Mouse (Mus musculus) heart, adult 11 months (tissue): Measurements from ENCODE around the gene Lsg1.

Source experiments
- DNase-seq: peaks from one replicate; pipeline ENCODE4 v3.0.0; 2022

Gene Lsg1

DNA sequence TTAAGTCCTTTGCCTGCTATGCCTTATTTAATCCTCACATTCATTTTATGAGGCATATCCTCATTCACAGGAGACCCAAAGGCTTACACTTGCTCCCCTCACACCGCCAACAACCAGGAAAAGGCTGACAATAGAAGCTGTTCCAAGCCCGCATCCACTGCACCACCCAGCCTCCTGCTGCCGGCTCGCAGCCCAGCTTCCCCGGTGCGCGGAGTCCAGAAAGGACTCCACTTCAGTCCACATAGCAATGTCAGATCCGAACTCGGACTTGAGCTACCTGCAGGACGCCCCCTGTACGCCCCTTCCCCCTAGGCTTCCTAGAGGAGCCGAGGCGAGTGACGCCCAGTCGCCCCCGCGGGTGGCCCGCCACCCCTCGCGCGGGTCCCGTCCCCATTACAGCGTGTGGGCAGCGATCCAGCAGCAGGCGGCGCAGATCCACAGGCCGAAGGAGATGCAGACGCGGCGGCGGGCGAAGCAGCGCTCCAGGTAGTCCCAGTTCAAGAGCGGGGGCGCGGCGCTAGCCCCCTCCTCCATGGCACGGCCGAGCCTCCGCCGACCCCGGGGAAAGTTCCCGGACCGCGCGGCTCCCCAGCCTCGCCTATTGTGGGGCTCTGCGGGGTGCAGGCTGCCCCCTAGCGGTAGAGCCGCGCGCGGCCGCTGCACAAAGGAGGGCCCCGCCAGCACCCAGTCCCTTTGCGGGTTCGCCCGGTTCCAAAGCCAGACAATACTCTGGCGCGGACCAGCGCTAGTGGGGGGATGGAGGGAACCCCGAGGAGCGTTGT is 37.2 kb downstream of the Lsg1 start:
- DNase-seq: peak; percentile 99

DNA sequence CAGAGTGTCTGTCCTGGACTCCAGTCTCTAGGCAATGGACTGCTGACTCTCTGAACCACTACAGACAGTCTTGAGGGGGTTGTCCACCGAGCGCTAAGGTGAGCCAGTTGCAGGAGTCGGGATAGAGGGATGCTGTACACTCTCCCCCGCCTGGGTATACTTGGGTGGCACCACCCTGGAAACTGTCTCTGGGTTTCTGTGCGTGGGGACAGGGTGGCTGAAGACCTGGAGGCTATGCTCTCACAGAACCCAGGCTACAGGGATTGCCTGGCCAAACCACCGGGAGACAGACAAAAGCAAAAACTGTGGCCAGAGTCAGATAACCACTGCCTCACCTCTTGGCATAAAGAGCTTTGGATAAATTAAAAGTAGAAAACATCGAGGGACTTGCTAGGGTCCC is 37.9 kb downstream of the Lsg1 start:
- peak; percentile 85 for DNase-seq

DNA sequence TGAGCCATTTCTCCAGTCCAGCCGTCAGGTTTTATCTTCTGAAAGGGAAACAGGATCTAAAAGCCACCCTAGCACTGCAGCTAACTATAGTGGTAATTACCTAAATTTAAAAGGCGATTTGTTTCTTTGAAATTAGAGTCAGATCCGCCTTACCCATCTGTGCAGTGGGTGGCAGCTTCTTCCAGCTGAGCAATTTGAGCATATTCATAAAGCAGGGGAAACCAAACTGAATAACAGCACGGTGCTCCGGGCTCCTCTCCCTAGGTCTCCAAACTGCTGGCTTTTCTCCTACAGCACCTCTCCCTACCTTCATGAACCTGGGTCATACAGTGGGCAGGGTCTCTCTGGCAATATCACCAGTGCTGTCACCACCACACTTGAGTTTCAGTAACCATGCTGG is 39.1 kb downstream of the Lsg1 start:
- no peak for DNase-seq

GRCm38 (mm10) chr16:30544693-30545092 is 42.7 kb downstream of the Lsg1 start:
- no peak for DNase-seq

GRCm38 (mm10) chr16:30543386-30543785 is 44.0 kb downstream of the Lsg1 start:
- DNase-seq: peak; percentile 85

- peak; percentile 93 for DNase-seq
These were observed 44.6 kb downstream of the Lsg1 start for GRCm38 (mm10) chr16:30542826-30543225.

- peak; percentile 89 for DNase-seq
These were observed 47.0 kb downstream of the Lsg1 start for GRCm38 (mm10) chr16:30540107-30541001.

DNA sequence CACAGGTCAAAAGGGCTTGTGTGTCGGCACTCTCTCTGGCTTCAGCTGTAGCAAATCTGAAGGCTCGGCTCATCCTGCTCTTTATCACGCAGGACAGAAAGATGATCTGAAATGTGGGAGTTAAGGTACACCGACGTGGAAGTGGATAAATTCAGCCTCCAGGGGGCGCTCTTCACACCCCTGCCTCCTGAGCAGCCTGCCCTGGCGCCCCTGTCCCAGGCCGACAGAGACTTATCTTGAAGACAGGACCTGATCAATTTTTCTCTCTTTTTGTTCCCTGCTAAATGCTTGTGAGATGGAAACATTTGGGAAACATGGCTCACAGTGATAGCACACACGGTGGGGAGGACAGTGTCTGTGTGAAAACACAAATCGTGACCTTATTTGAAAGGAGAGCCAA is 48.0 kb downstream of the Lsg1 start:
- DNase-seq: peak; percentile 92

- DNase-seq: no peak
These were observed 52.3 kb downstream of the Lsg1 start for GRCm38 (mm10) chr16:30535075-30535474.

- DNase-seq: peak; percentile 67
These were observed 53.8 kb downstream of the Lsg1 start for GRCm38 (mm10) chr16:30533592-30533991.

DNA sequence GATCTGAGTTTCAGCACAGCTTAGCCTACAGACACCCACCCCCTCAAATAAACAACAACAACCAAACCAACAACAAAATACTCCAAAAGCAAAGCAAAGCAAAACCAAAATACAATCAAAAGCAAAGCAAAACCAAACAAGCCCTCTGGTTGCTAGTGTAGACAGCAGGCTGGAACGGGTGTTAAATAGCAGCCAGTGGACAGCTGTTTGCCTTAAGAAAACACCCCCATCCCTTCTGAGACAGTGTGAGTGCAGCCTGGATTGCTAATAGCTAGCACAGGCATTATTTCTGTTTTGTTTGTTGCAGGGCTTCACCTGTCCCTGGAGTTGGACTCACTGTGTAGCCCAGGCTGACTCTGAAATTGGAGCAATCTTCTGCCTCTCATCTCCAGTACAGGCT is 54.5 kb downstream of the Lsg1 start:
- no peak for DNase-seq

DNA sequence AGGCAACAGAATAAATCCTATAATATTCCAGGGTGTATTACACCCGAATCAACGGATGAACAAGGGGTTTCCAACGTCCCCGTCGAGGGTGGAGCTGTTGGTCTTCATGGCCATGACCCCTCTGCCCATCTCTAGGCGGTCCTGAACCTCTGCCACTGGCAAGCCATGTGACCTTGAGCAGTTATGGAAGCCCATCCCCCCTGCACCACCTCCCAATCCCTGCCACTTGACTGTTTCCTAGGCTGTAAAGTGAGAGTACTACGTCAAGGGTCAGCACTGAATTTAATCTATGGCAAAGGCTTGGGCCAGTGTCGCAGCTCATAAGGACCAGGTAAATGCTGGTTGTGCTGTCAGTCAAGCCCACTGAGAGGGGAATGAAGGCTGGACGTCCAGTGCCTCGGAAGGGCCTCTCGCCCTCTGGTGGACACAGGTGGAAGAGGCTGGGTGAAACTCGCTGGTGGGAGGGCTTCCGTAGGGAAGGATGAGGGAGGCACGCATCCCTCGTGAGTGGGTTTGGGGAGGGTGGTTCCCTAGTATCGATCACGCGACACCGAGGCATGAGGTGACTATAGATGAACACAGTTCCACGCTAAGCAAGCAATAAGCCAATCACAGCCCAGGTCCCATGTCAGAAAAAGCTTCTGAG is 55.5 kb downstream of the Lsg1 start:
- peak; percentile 91 for DNase-seq

DNA sequence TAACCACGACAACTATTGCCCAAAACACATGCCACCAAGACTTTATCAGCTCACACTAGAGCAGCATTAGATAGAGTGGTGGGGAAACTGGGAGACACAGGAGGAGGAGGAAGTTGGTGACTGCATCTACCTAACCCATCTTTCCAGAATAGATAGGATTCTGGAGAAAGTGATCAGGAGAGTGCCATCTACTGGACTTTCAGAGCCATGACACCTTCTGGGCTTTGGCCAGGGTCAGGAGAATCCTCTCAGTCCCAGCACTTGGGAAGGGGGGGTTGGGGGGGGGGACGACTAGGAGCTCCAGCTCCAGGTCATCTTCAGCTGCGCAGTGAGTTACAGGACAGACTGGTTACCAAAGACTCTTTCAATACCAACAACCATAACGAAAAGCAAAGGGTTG is 56.6 kb downstream of the Lsg1 start:
- DNase-seq: peak; percentile 84

- no peak for DNase-seq
These were observed 59.0 kb downstream of the Lsg1 start for GRCm38 (mm10) chr16:30528386-30528785.

DNA sequence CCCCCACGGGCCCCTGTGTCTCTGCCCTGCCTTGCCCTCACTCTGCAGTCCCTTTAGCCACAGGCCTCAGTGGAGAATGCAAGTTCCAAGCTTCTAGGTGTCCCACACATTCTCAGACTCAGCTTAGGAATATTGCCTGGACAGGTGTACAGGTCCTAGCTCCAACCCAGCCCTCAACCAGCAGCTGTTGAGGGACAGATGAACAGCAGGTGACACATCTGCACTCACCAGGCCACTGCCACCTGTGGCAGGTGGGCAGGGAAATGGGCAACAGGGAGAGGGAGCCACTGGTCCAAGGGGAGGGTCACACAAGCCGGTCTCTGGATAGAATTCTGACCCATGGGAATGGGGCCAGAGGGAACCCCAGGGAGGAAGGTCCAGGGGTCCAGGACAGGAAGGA is 59.5 kb downstream of the Lsg1 start:
- no peak for DNase-seq

- no peak for DNase-seq
These were observed 61.6 kb downstream of the Lsg1 start for GRCm38 (mm10) chr16:30525756-30526155.

DNA sequence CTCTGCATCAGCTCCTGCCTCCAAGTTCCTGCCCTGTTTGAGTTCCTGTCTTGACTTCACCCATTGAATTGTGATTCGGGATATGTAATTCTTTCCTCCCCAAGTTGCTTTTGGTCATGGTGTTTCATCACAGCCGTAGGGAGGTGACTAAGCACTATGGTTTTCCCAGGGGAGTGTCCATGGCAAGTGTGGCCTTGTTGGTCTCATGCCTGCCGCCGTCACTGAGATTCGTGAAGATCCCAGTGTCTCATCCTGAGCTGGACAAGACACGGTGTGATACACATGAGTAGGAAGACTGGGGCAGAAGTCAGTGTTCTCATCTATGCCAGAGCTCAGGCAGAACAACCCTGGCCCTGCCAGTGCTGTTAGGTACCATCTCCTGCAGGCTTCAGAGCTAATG is 62.9 kb downstream of the Lsg1 start:
- DNase-seq: no peak

DNA sequence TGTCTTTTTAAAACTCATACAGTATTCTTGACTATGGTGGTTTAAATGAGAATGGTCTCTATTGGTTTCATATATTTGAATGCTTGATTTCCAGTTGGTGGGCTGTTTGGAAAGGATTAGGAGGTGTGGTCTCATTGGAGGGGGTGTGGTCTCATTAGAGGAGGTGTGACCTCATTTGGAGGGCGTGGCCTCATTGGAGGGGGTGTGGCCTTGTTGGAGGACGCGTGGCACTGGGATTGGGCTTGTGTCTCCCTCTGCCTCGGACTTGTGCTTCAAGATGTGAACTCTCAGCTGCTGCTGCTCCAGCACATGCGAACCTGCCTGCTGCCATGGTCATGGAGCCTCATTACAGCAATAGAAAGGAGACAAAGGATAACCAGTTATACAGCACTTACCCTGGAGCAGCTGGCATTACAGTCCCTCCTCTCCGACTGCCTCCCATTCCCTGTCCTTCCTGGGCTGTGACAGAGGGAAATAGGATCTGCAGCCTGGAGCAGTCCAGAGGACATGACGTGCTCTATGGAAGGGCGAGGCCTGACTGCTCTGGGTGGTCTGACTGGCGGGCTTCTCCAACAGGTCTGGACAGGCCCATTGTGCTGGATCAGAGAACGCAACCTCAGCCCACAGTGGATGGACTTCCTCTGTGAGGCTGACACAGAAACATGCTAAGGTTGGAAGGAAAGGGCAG is 65.0 kb downstream of the Lsg1 start:
- DNase-seq: peak; percentile 87

DNA sequence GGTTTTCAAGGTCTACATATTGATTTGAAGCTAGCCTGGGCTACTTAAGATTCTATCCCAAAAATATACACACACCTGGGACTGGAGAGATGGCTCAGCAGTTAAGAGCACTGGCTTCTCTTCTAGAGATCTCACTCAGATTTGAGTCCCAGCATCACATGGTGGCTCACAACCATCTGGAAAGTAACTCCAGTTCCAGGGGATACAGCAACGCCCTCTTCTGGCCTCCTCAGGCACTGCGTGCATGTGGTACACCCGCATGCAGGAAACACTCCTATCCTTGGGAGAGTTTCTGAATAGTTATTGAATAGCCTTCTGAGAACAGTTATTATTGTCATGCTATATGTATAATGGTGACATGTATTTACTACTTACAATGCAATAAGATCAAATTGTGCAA is 66.2 kb downstream of the Lsg1 start:
- DNase-seq: peak; percentile 88

DNA sequence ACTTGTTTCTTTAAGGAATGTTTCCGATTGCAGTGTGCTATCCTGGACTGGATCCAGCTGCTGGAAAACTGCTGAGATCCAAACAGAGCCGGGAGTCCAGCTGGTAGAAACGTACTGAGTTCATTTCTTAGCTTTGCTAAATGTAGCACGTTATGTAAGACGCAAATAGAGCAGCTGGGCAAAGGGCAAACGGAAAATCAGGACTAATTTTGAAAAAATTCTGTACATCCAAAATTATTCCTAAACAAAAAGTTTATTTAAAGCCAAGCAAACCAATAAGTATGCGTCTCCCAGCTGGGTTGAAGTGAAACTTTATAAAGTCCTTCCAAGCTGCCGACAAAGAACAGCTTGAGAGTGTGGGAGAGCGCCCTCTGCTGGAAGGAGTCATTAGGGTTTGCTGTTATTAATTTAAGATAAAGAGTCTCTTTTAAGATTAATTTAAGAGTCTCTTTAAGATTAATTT is 67.0 kb downstream of the Lsg1 start:
- peak; percentile 97 for DNase-seq

- peak; percentile 84 for DNase-seq
These were observed 68.8 kb downstream of the Lsg1 start for GRCm38 (mm10) chr16:30518635-30519034.

GRCm38 (mm10) chr16:30517666-30518283 is 69.6 kb downstream of the Lsg1 start:
- DNase-seq: peak; percentile 97
